Mouse (Mus musculus): ENCODE data around the gene Rpl24.
"Not testable (repeated sequence)": the region's sequence is repeated elsewhere in the genome, so short reads cannot be mapped to it uniquely, and the experiment has no call there.

Gene Rpl24

GRCm38 (mm10) chr16:55966212-55966871 lies at the start of gene Rpl24:
Rpl24 (plus strand) TSS chr16:55966275.
- DNase-seq (ENCODE audit: low spot score): peak; percentile 95

GRCm38 (mm10) chr16:55922079-55922478 lies 44.0 kb upstream of the Rpl24 start:
- peak; percentile 29 for DNase-seq (ENCODE audit: low spot score)

- DNase-seq (ENCODE audit: low spot score): no peak
These were observed 42.1 kb upstream of the Rpl24 start for GRCm38 (mm10) chr16:55924010-55924409.

- DNase-seq (ENCODE audit: low spot score): no peak
These were observed 32.3 kb upstream of the Rpl24 start for GRCm38 (mm10) chr16:55933681-55934343.

GRCm38 (mm10) chr16:55934453-55935037 lies 31.5 kb upstream of the Rpl24 start, which contains the start of gene Cep97:
Cep97 (minus strand) TSS chr16:55934855.
- DNase-seq (ENCODE audit: low spot score): peak; percentile 96

- DNase-seq (ENCODE audit: low spot score): no peak
These were observed 27.3 kb upstream of the Rpl24 start for GRCm38 (mm10) chr16:55938761-55939160.

GRCm38 (mm10) chr16:55939703-55940102 lies 26.4 kb upstream of the Rpl24 start:
- no peak for DNase-seq (ENCODE audit: low spot score)

- DNase-seq (ENCODE audit: low spot score): no peak
These were observed 25.3 kb upstream of the Rpl24 start for GRCm38 (mm10) chr16:55940781-55941180.

- no peak for DNase-seq (ENCODE audit: low spot score)
These were observed 18.8 kb upstream of the Rpl24 start for GRCm38 (mm10) chr16:55947266-55947665.

GRCm38 (mm10) chr16:55947876-55948410 lies 18.1 kb upstream of the Rpl24 start:
- not testable (repeated sequence) for DNase-seq (ENCODE audit: low spot score)

GRCm38 (mm10) chr16:55948963-55949362 lies 17.1 kb upstream of the Rpl24 start:
- DNase-seq (ENCODE audit: low spot score): no peak

GRCm38 (mm10) chr16:55950462-55950861 lies 15.6 kb upstream of the Rpl24 start:
- no peak for DNase-seq (ENCODE audit: low spot score)

- DNase-seq (ENCODE audit: low spot score): peak; percentile 93
These were observed 15.0 kb upstream of the Rpl24 start for GRCm38 (mm10) chr16:55950946-55951678.

- DNase-seq (ENCODE audit: low spot score): no peak
These were observed 14.3 kb upstream of the Rpl24 start for GRCm38 (mm10) chr16:55951679-55952327.

- no peak for DNase-seq (ENCODE audit: low spot score)
These were observed 13.3 kb upstream of the Rpl24 start for GRCm38 (mm10) chr16:55952771-55953170.

- DNase-seq (ENCODE audit: low spot score): not testable (repeated sequence)
These were observed 11.9 kb upstream of the Rpl24 start for GRCm38 (mm10) chr16:55954196-55954595.

- DNase-seq (ENCODE audit: low spot score): not testable (repeated sequence)
These were observed 3.0 kb upstream of the Rpl24 start for GRCm38 (mm10) chr16:55963068-55963467.

- DNase-seq (ENCODE audit: low spot score): no peak
These were observed 1.7 kb upstream of the Rpl24 start for GRCm38 (mm10) chr16:55964126-55964949.

GRCm38 (mm10) chr16:55967221-55967620 lies 1.1 kb downstream of the Rpl24 start:
- DNase-seq (ENCODE audit: low spot score): no peak

- DNase-seq (ENCODE audit: low spot score): no peak
These were observed 3.1 kb downstream of the Rpl24 start for GRCm38 (mm10) chr16:55969147-55969546.

- DNase-seq (ENCODE audit: low spot score): no peak
These were observed 4.3 kb downstream of the Rpl24 start for GRCm38 (mm10) chr16:55970416-55970815.
